Mouse (Mus musculus) ES-Bruce4 (cell line): ENCODE data around the gene Prm1. TPM values are rescaled to one million over a fixed set of nuclear protein-coding genes. Genes with fewer than 3 reads are reported as not detected.

Experiments
- H3K27ac ChIP-seq: 2 replicates; pipeline ENCODE4 v1.5.1; 2012; ENCODE audit warnings: low read length, inconsistent platforms; ENCODE audit not compliant: insufficient read depth
- H3K27me3 ChIP-seq: 2 replicates; pipeline ENCODE4 v1.6.1; 2012; ENCODE audit warnings: mild to moderate bottlenecking, low read length, inconsistent platforms; ENCODE audit not compliant: control insufficient read depth, poor library complexity, insufficient read depth, severe bottlenecking
- H3K36me3 ChIP-seq: 2 replicates; pipeline ENCODE4 v1.6.1; 2012; ENCODE audit warnings: inconsistent platforms, mild to moderate bottlenecking, low read length, moderate library complexity; ENCODE audit not compliant: control insufficient read depth, poor library complexity, insufficient read depth, severe bottlenecking
- H3K4me1 ChIP-seq: one replicate; pipeline ENCODE4 v1.8.1; 2011; ENCODE audit warnings: low read length; ENCODE audit not compliant: control insufficient read depth, insufficient read depth
- H3K4me3 ChIP-seq: 2 replicates; pipeline ENCODE4 v1.5.1; 2011; ENCODE audit warnings: low read depth, mild to moderate bottlenecking, low read length
- H3K9ac ChIP-seq: 2 replicates; pipeline ENCODE4 v1.6.1; 2012; ENCODE audit warnings: low read depth, mild to moderate bottlenecking, inconsistent platforms; ENCODE audit not compliant: poor library complexity, severe bottlenecking
- H3K9me3 ChIP-seq: replicated peaks from 2 replicates; pipeline ENCODE4 v1.6.1; 2012; ENCODE audit warnings: mild to moderate bottlenecking, low read length, inconsistent platforms; ENCODE audit not compliant: control insufficient read depth, poor library complexity, insufficient read depth, severe bottlenecking
- CTCF ChIP-seq: IDR thresholded peaks from one replicate; pipeline ENCODE4 v1.8.1; 2011; ENCODE audit warnings: low read depth, low read length
- EP300 ChIP-seq: IDR thresholded peaks from 2 replicates; pipeline ENCODE4 v1.6.1; 2011; ENCODE audit warnings: low read depth, low read length; ENCODE audit not compliant: insufficient read depth
- POLR2A ChIP-seq: IDR thresholded peaks from one replicate; pipeline ENCODE4 v1.8.1; 2011; ENCODE audit warnings: low read length; ENCODE audit not compliant: insufficient read depth
- polyA plus RNA-seq: library from polyadenylated mRNA; stranded (reverse); fragments of >200 nt; gene quantifications from 2 replicates; pipeline ENCODE4 v1.2.4, GENCODE M21; 2011; ENCODE audit warnings: low read depth; ENCODE audit not compliant: missing spikeins, insufficient read depth, insufficient read length

Gene Prm1
- polyA plus RNA-seq, 1 experiment, result not detected

DNA sequence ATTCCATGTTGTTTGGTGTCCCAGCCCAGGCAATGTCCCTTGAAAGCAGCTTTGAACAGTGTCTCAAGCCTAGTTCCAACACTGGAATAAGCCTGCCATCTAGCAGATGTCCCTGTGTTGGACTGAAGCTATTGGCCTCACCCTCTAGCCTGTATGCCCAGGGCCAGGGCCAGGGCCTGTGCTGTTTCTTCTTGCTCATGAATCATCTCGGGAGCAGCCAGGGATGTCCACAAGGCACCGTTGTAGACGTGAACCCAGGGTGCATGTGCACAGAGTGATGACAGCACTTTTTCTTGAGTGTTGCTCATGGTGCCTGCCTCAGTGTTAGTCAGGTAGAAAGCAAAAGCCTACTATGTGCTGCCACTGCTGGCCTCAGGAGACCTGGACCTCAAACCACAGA lies 31.6 kb upstream of the Prm1 start:
- no peak overlapping the region for H3K27ac ChIP-seq
- H3K27me3 ChIP-seq, result no peaks in the 10 kb centered on the region
- H3K4me3 ChIP-seq, result no peak overlapping the region
- no peaks in the 10 kb centered on the region for H3K9me3 ChIP-seq
- H3K36me3 ChIP-seq, result no peaks in the 10 kb centered on the region
- no peaks in the 10 kb centered on the region for H3K4me1 ChIP-seq
- TF ChIP-seq CTCF (no peak), POLR2A (no peak), EP300 (no peak)
- H3K9ac ChIP-seq, result no peak overlapping the region

GRCm38 (mm10) chr16:10836388-10836787 lies 30.7 kb upstream of the Prm1 start:
- Histone ChIP-seq H3K27me3 (no peaks in the 10 kb centered on the region), H3K4me1 (no peaks in the 10 kb centered on the region), H3K4me3 (no peak overlapping the region), H3K27ac (no peak overlapping the region), H3K9me3 (no peaks in the 10 kb centered on the region), H3K9ac (no peak overlapping the region), H3K36me3 (no peaks in the 10 kb centered on the region)
- TF ChIP-seq POLR2A (no peak), EP300 (no peak), CTCF (no peak)

GRCm38 (mm10) chr16:10834911-10835587 lies 29.4 kb upstream of the Prm1 start, which contains the start of gene Rmi2:
Gene Rmi2 (plus strand): TSS chr16:10835059.
- H3K27ac ChIP-seq, result no peak within 1 kb of the TSS
- no peaks in the 10 kb centered on the region for H3K9me3 ChIP-seq
- no peaks in the 10 kb centered on the region for H3K36me3 ChIP-seq
- peak within 1 kb of the TSS; percentile 48 for H3K9ac ChIP-seq
- H3K4me1 ChIP-seq, result no peaks in the 10 kb centered on the region
- TF ChIP-seq EP300 (no peak), CTCF (no peak), POLR2A (peak; percentile 50)
- peak within 1 kb of the TSS; percentile 62 for H3K4me3 ChIP-seq
- no peaks in the 10 kb centered on the region for H3K27me3 ChIP-seq

GRCm38 (mm10) chr16:10834542-10834910 lies 28.9 kb upstream of the Prm1 start:
- Histone ChIP-seq H3K27ac (no peak overlapping the region), H3K27me3 (no peaks in the 10 kb centered on the region), H3K9me3 (no peaks in the 10 kb centered on the region), H3K36me3 (no peaks in the 10 kb centered on the region), H3K4me1 (no peaks in the 10 kb centered on the region), H3K4me3 (no peak overlapping the region), H3K9ac (peak overlapping the region; percentile 48)
- TF ChIP-seq POLR2A, result no peak
- TF ChIP-seq CTCF, result no peak
- no peak for TF ChIP-seq EP300

DNA sequence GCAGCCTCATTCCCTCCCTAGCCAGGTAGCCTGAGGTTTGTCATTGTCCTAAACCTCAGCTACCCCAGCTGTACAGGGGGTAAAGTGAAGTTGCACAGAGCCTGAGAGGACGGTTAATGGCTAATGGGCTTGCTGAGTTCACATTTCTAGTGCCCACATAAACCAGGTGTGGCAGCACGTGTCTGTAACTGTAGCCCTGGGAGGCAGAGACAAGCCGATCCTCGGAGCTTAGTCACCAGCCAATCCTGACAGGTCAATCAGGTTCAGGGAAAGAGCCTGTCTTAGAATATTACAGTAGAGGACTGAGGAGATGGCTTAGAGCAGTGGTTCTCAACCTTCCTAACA lies 22.8 kb upstream of the Prm1 start:
- no peaks in the 10 kb centered on the region for H3K4me1 ChIP-seq
- no peak for TF ChIP-seq POLR2A
- no peak for TF ChIP-seq CTCF
- TF ChIP-seq EP300, result no peak
- no peak overlapping the region for H3K27ac ChIP-seq

GRCm38 (mm10) chr16:10827766-10828460 lies 22.3 kb upstream of the Prm1 start:
- no peak overlapping the region for H3K9ac ChIP-seq
- no peaks in the 10 kb centered on the region for H3K9me3 ChIP-seq
- H3K27me3 ChIP-seq, result no peaks in the 10 kb centered on the region
- H3K36me3 ChIP-seq, result no peaks in the 10 kb centered on the region
- no peak overlapping the region for H3K27ac ChIP-seq
- TF ChIP-seq EP300, result no peak
- no peaks in the 10 kb centered on the region for H3K4me1 ChIP-seq
- H3K4me3 ChIP-seq, result no peak overlapping the region

More for the DNA sequence above, 22.8 kb upstream of the Prm1 start:
- no peaks in the 10 kb centered on the region for H3K36me3 ChIP-seq
- no peak overlapping the region for H3K4me3 ChIP-seq
- H3K27me3 ChIP-seq, result no peaks in the 10 kb centered on the region
- H3K9me3 ChIP-seq, result no peaks in the 10 kb centered on the region
- H3K9ac ChIP-seq, result no peak overlapping the region
